Mouse (Mus musculus): ENCODE data around the gene Gm973.
A peak's percentile ranks its signal among the peaks of the same experiment; 100 is the strongest.

Gene Gm973

DNA sequence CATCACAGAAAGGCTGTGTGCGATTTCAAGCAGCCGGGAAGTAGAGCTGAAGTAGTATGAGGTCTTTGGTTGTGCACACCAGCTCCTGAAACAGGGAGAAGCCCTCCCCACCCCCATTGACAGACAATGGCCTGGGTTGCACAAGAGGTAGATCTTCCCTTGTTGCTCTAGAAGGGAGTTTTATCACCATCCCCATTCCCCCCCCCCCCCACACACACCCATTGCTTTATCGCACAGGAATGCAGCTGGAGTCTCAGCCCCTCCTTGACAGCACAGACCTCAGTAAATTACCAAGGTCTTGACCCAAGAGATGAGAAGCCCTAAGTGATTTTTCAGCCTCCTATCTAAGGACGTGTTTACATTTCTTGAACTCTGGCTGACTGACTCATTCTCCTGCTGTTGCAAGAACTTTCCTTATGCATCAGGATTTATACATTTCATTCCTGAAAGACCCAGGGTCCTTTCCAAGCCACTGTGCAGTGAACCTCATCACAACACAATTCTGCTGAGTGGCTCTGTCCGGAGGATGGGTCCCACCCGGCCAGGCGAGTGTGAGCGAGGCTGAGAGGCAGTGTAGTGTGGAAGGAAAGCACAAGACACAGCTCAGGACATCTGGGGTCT, 64.2 kb downstream of the Gm973 start:
- no peak for DNase-seq (ENCODE audit: inconsistent age in 2 of 2, low spot score in 1 of 2)

DNA sequence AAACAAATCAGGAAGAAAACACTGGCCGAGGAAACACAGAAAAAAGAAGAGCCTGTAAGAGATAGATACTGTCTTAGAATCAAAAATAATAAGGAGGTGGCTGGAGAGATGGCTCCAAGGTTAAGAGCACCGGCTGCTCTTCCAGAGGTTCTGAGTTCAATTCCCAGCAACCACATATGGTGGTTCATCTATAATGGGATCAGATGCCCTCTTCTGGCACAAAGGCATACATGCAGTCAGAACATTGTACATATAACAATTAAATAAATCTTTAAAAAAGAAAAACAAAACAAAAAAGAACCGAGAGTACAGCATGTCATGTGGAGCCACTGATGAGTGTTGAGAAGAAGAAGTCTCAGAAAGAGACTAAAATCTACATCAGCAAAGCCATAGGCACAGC, 64.8 kb downstream of the Gm973 start:
- no peak for DNase-seq (ENCODE audit: inconsistent age in 2 of 2, low spot score in 1 of 2)

DNA sequence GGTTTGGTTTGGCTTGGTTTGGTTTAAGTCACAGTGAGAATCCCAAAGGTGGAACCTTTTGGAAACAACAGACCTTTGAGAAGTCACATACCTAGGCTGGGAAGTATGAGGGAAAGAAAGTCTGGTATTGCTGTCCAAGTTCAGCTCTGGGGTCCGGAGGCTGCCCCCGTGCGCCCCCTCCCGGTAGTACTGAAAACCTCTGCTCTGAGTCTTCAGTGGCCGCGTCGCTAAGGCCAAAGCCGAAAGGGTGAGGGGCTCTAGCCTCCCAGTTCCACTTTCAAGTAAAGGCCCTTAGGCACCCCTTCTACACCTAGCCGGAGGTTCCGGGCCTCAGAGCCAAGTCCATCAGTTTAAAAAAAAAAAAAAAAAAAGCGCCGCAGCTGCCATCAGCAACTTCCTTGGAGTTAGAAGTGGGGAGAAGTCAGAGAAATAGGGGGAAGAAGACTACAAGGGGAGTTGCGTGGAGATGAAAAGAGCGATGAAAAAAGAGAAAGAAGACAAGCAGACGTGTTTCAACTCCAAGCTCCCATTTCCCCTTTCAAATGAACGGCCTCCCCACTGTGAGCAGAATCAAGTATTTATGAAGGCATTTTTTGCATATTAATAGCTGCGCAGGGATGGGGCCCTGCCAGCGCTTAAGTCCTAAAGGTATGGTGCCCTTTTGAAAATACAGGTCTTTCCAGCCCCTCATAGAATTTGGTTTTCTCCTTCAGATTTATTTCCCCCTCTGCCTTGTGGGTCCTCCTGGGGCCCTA, 68.8 kb downstream of the Gm973 start:
- peak; percentile 69 to 87 for DNase-seq (ENCODE audit: inconsistent age in 2 of 2, low spot score in 1 of 2)

DNA sequence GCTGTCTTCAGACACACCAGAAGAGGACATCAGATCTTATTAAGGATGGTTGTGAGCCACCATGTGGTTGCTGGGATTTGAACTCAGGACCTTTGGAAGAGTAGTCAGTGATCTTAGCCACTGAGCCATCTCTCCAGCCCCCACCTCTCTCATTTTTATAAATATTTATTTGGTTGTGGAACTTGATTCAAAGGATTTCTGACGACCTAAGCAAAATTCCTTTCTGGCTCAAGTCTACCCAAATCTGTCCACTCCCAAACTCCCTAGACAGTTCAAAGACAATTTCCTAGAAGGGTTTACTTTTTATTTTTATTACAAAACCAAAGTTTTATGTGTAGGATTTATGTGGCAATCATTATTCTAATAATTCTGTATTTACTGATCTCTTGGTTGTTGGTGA, 73.2 kb downstream of the Gm973 start:
- DNase-seq (ENCODE audit: inconsistent age in 2 of 2, low spot score in 1 of 2) = no peak

DNA sequence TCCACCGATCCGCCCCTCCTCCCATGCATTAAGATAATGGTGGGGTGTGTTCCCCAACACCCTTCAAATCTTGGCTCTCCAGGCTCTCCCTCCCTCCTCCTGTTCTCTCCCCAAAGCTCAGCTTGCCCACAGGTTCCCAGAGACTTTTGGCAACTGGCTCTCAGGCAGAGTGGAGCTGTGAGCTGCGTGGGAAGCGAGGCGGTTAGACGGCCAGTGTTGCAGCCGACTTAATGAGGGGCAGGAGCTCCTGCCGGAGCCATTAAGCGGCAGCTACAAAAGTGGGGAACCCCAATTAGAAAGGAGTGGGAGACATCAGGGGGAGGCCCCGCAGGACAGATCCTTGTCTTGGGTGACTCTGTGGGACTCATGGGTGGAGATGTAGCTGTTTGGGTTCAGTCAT, 76.3 kb downstream of the Gm973 start:
- DNase-seq (ENCODE audit: inconsistent age in 2 of 2, low spot score in 1 of 2) = peak in 1 of 2 experiments; percentile 59

DNA sequence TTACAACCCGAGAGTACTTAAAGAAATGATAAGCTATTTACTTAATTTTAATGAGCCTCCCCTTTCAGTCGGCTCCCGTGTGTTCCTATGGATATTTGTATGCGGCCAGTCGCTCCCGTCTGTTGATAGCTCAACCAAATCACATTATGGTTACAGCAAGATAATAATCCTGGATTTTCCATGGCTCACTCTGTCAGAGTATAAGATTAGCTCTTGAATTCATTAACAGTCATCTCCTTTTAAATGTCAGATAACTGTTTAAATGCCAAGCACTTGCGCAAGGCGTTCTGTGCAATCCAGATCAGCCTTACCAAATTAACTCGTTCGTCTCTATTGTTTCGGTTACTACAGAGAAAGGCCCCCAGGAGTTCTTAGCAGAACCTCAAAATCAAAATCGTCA, 76.8 kb downstream of the Gm973 start:
- peak in 1 of 2 experiments; percentile 81 for DNase-seq (ENCODE audit: inconsistent age in 2 of 2, low spot score in 1 of 2)

DNA sequence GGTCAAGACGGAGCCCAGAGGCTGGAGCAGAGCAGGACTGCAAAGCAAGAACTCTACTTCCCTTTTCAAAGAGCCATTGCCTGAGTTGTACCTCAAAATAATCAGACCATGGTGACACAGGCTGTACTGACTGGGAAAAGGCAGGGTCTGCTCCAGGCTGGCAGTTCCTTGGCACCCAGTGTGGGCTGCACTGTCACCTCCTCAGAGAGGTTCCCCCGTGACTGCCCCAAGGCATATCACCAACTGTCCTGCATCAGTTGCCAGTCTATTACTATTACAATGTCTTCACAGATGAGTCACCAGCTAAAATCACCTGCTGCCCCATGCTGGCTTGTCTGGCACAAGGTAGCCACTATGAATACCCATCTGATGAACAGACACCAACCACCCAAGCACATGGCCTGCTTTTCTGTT, 77.6 kb downstream of the Gm973 start:
- DNase-seq (ENCODE audit: inconsistent age in 2 of 2, low spot score in 1 of 2) = no peak

DNA sequence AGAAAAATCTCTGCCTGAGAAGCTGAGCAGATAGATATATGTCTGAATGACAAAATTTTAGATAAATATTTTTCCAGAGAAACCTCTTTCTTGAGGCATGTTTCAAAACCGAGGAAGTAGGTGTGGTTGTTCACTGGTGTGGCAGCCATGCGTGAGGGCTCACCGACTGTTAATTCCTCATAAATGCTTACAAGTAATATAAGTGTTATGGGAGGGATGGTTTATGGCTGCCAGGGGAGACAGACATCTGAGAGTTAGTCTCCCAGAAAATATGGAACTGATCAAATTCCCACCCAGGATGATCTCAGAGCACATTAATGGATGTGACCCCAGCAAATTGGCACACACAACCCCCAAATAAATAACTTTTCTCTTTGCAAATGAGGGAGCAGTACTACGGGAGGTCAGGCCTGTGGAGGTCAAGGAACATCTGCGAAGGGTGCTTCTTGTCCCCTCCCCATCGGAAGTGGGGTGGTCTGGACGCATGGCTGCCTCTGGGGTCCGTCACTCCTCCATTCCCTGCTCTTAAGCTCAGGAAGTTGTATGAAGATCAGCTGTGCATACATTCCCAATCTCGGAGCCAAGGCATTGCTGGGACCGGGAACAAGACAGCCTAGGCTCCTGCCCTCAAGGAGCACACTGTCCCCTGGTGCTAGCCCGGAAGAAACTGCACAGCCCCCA, 78.7 kb downstream of the Gm973 start:
- DNase-seq (ENCODE audit: inconsistent age in 2 of 2, low spot score in 1 of 2) = no peak

DNA sequence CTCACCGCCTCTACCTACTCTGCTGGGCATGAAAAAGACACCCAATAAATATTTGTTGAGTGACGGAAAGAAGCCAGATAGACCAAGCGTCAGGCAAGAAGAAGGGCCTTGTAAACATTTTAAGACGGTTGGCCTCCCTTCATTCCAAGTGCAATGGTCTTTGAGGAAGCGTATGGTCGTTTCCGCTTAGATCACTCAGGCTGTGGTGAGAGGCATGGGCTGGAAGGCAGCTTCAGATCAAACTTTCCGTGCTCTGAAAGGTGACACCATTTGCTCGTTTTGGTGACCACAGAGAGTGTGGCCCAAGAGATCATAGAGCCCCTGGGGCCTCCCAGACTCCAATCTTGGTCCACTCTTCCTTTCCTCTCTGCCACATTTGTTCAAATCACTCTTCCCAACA, 79.5 kb downstream of the Gm973 start:
- no peak for DNase-seq (ENCODE audit: inconsistent age in 2 of 2, low spot score in 1 of 2)

DNA sequence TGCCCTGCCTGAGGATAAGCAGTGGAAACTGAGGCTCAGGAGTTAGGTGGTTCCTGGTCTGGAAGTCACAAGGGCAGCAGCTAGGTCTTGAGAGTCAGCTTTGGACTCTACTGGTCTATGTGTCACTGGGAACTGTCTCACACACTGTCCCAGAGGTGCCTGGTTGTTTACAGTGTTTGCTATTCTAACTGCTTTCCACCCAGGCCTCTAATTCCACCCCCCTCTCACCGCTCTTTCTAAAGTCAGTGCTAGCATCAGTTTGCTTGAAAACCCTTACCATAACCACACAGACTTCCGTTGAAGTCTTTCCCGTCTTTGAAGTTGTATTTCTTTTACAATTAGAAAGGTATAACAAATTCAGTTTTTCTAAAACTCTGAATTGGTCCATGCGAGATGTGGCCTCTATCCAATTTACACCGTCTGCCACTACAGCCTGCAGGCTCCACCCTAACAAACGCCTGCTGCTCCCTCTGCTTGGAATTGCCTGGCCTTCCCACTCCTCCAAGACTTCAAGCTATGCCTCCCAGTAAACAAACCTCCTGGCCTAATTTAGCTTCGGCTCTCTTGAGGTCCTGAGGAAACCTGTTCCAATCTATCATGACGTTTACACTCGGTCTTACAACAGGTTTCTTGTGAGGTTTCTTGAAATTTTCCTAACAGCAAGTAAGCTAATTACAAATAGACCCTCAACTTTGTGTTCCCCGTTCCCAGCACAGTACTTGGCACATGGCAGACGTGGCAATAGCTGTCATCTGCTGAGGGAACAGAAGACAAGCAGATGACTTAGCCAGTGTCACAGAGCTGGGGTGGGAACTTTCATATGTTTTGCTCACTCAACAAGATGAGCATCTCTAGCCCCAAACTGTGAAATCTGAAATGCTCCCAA, 86.7 kb downstream of the Gm973 start:
- DNase-seq (ENCODE audit: inconsistent age in 2 of 2, low spot score in 1 of 2) = peak in 1 of 2 experiments; percentile 15

DNA sequence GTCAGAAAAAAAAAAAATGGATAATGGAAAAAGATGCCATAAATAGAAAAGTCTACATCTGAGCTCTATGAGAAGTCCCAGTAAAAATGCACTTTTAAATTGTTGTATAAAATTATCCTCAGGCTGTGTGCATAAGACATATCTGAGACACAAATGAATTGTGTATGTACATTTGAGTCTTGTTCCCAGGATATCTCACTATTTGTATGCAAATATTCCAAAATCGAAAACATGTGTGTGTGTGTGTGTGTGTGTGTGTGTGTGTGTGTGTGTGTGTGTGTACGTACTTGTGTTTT, 87.3 kb downstream of the Gm973 start:
- no peak for DNase-seq (ENCODE audit: inconsistent age in 2 of 2, low spot score in 1 of 2)

DNA sequence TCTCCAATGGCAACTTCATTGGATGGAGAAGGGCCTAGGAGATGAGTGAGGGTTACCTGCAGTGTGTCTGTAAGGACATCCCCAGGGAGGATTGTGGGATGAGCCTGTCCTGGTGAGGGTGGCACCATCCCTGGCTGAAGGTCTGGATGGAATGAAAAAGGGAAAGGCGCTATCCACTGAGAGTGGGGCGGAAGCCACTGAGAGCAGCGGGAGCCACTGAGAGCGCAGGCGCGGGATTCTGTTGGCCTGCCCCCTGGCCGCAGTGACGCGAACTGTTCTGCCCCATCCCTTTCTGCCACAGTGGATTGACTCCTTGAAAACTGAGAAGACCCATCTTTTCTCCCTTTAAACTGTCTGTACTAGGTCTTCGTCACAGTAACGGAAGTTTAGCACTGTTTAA, 87.8 kb downstream of the Gm973 start:
- DNase-seq (ENCODE audit: inconsistent age in 2 of 2, low spot score in 1 of 2) = peak in 1 of 2 experiments; percentile 15

DNA sequence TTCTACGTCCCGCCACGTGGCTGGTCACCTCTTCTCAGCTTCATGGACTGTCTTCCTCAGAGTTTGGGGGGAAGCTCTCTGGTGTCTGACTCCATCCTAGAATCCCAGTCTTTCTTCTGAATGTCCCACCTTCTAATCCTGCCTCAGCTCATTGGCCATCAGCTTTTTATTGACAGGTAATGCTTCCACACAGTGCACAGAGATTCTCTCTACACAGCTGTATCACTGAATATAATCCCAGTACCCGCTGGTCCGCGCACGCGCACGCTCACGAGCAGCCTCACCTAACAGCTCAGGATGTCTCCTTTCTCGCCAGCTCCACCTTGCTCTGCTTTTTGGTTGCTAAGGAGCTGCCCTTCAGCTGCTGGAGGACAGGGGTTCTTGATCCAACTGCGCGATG, 90.4 kb downstream of the Gm973 start:
- DNase-seq (ENCODE audit: inconsistent age in 2 of 2, low spot score in 1 of 2) = no peak

DNA sequence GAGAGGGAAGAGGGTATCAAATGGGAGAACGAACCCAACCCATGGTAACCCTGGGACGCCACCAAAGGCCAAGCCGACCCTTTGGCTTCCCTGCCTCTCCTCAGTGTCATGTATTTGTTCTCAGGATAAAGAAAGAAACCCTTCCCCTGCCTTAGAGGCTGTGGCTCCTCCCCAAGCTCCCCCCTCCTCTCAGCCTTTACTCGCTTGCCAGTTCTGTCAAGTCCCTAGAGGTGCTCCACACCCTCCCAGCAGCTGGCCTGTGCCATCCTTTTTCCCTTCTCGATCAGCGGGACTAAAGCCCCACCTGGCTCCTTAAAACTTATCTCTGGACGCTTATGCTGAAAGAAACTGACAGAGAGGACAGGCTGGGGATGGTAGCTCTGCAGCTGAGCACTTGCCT, 91.0 kb downstream of the Gm973 start:
- no peak for DNase-seq (ENCODE audit: inconsistent age in 2 of 2, low spot score in 1 of 2)

DNA sequence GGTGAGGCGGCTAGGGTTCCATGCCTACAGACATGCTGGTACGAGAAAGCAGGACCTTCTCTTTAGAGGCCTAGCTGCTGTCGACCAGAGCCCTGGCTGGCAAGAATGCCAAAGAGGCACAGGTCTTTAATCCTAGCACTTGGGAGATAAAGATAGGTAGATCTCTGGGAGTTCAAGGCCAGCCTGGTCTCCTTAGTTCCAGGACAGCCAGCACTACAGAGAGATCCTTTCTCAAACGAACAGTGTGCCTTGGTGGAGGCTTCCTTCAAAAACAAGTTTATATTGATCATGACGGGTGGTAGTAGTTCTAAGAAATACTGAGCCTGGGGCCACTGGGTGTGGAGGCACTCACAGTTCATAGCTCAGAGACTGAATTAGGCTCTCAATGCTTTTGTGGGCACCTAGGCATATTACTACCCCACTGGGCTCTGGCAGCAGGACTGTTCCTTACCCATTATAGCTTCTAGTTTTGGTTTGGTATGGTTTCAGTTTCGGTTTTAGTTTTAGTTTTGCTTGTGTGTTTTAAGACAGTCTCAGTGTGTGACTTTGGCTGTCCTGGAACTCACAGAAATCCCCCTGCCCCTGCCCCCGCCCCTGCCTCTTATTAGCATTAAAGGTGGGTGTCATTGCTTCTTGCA, 92.2 kb downstream of the Gm973 start:
- DNase-seq (ENCODE audit: inconsistent age in 2 of 2, low spot score in 1 of 2) = peak in 1 of 2 experiments; percentile 43

DNA sequence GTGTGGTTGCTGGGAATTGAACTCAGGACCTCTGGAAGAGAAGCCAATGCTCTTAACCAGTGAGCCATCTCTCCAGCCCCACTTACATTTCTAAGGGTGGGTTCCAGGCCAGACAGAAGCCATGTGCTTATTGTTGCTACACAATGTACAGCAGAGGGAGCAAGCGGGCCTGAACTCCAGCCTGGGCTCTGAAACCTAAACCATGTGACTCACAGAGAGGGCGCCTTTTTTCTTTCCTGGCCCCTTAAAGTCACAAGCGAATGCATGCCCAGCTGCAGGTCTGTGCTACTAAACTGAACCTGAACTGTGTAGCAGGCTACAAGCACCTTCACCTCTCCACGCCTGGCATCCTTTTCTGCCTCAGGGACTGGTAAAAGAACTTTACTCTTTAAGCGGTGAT, 92.9 kb downstream of the Gm973 start:
- no peak for DNase-seq (ENCODE audit: inconsistent age in 2 of 2, low spot score in 1 of 2)

DNA sequence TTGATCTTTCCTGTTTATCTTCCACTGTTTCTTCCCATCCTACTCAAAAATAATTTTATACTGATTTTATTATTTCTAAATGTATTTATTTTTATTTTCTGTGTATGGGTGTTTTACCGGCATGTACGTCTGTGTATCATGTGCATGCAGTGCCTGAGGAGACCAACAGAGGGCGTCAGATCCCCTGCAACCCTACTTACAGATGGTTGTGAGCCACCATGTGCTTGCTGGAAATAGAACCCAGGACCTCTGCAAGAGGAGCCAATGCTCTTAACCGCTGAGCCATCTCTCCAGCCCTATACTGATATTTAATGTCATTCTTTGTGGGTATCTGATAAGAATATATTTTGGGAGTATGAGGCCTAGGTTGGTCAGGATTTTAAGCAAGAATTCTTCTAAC, 93.4 kb downstream of the Gm973 start:
- DNase-seq (ENCODE audit: inconsistent age in 2 of 2, low spot score in 1 of 2) = no peak

DNA sequence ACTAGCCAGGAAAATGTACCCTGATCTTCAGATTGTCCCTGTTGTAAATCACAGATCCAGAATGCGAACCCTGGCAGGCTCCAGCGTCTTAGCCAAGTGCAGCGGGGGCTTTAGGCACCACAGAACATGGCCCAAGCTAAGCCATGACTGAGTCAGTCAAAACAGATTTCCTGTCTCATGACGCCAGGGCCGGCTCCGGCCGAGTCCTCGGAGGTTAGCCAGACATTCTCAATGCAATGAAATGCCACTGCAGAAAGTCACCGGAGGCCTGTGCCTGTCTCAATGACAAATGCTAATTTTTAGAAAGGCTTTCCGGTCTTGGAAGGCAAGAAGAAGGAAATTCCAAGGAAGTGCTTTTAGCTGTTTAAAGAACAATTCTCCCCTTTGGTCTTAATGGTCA, 93.8 kb downstream of the Gm973 start:
- DNase-seq (ENCODE audit: inconsistent age in 2 of 2, low spot score in 1 of 2) = peak; percentile 41 to 77

DNA sequence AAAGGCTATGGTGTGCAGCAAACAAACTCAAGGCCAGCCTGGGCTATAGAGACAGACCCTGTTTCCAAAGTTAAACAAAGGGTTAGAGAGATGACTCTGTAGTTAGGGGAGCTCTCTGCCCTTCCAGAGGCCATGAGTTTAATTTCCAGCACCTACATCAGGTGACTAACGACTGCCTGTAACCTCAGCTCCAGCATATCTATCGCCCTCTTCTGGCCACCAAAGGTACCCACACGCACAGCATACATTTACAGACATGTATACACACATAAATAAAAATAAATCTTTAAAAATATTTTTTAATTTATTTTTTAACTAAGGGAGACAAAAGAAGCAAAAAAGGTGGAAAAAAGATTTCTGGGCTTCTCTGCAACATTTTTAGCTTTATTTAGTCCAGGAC, 94.9 kb downstream of the Gm973 start:
- no peak for DNase-seq (ENCODE audit: inconsistent age in 2 of 2, low spot score in 1 of 2)

DNA sequence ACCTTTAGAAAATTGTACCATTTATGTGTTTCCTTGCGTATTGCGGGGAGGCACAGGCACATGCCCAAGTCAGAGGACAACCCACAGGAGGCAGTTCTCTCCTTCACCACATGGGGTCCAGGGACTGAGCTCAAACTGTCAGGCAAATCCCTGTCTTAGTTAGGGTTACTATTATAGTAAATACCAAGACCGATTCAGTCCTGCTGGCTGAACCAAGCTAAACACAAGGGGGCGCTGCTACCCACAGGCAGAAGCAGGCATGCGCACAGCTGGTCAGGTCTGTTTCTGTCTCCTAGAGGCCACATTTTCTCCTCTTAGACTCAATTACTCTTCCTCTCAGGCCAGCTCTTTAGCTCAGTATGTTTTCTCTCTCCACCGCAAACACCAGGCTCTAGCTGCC, 97.7 kb downstream of the Gm973 start:
- DNase-seq (ENCODE audit: inconsistent age in 2 of 2, low spot score in 1 of 2) = peak; percentile 45 to 83

DNA sequence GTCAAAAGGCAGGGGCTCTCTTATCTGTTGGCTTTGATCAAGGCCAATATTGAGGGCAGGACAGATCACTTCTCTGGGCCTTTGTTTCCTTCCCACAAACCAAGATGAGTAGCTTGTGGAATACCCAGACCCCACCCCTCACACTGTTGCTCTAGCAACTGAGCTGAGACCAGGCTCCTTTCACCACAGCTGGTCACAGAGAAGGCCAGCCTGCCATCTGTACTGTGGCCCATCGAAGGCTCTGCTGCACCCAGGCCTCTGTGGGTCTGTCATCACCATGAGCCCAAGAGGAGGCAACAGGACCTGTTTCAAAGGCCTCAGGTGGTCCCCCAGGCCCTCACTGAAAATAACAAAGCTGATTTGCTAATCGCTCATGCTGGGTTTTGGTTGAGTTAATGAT, 99.0 kb downstream of the Gm973 start:
- DNase-seq (ENCODE audit: inconsistent age in 2 of 2, low spot score in 1 of 2) = no peak
